Mouse (Mus musculus) erythroblast, embryonic 14.5 days (primary cell): ENCODE measurements around the gene Faxc.

ENCODE experiments used
- GATA1 ChIP-seq: IDR thresholded peaks from 2 replicates; pipeline ENCODE4 v1.6.1; 2012; ENCODE audit warnings: low read length, inconsistent platforms, mixed read lengths
- TAL1 ChIP-seq: IDR thresholded peaks from 3 replicates; pipeline ENCODE4 v1.6.1; 2012; ENCODE audit warnings: low read length, inconsistent platforms, mixed read lengths

GRCm38 (mm10) chr4:21990580-21991235 is 59.6 kb downstream of the Faxc start:
- TF ChIP-seq GATA1: no peak
- no peak for TF ChIP-seq TAL1
